Mouse (Mus musculus) kidney, adult 2 months (tissue): ENCODE measurements around the gene Exoc5.

Experiments used
- CTCF ChIP-seq: fragments of 200-500 bp; conservative IDR thresholded peaks from 2 replicates; pipeline ENCODE4 v1.5.1; 2011; ENCODE audit warnings: low read depth, mild to moderate bottlenecking, control low read depth, low read length, moderate library complexity, mixed read lengths; ENCODE audit not compliant: insufficient read depth, insufficient read length
- POLR2A ChIP-seq: fragments of 200-500 bp; IDR thresholded peaks from one replicate; pipeline ENCODE4 v1.6.1; 2011; ENCODE audit warnings: low read depth, low read length, control low read depth

- no peak for TF ChIP-seq CTCF
- no peak for TF ChIP-seq POLR2A
These were observed 64.8 kb downstream of the Exoc5 start for GRCm38 (mm10) chr14:49001655-49002054.
